Mouse (Mus musculus) spleen, postnatal 4 days (tissue): ENCODE measurements around the gene Cdh19.

Experiments used
- DNase-seq, 2 experiments: peaks; one replicate each; pipeline ENCODE4 v3.0.0; 2022; ENCODE audit warnings: low spot score in 2 of 2

Gene Cdh19

DNA sequence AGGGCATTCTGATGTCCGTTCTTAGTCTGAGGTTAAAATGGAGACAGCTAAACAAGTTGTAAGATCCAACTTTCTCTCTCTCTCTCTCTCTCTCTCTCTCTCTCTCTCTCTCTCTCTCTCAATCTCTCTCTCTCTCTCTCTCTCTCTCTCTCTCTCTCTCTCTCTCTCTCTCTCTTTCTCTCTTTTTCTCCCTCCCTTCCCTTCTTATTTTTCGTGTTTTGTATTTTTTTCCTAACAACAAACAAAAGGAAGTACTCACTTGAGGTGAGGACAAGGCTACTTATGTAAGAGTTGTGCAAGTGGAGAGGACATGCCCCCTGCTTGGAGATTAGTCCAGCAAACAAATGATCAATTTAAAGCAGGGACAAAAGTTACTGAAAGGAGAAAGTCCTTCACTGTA lies at the start of gene Cdh19:
Gene Cdh19 (minus strand): TSS at position 101 of the 400 bp plus-strand sequence.
- no peak for DNase-seq

GRCm38 (mm10) chr1:111020434-111021060 lies 43.2 kb upstream of the Cdh19 start:
- no peak for DNase-seq

- DNase-seq, result no peak
These were observed 40.3 kb upstream of the Cdh19 start for GRCm38 (mm10) chr1:111017640-111018039.

GRCm38 (mm10) chr1:110989824-110990223 lies 12.4 kb upstream of the Cdh19 start:
- no peak for DNase-seq

GRCm38 (mm10) chr1:110969201-110969600 lies 8.2 kb downstream of the Cdh19 start:
- DNase-seq, result no peak

GRCm38 (mm10) chr1:110909752-110910151 lies 67.6 kb downstream of the Cdh19 start:
- no peak for DNase-seq

DNA sequence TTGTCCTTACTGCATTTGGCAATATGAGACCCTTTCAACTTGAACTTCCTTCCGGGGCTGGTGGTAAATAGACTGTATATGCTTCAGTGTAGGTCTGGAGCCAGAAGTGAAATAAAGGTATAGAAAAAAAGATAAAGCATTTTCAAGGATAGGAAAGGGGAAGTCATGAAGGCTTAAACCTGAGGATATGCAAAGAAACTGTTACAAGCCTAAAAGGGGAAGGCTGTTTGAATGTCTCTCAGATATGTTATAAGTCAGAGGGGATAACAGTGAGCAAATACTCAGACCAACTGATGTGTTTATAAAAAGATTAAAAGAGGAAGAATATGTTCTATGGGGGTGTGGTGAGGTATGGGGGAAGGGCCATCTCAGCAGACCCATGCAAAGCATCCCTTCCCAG lies 68.2 kb downstream of the Cdh19 start:
- no peak for DNase-seq

DNA sequence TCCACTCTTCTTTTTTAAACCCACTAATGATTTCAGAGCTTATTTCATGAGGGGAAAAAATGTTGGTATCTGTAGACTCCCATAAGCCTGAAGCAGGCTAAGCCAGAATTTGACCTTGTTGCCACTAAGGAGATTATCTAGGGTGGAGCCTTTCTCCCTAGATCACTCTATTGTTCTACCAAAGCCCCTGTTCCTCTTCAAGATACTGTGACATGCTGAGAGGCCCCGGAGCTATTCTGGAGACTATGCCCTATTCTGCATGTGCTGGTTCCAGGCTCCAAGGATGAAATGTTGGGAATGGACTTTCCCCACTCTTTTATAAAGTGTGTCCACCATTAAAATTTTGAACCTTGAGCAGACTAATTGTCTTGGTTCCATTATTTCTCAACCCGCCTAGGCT lies 73.1 kb downstream of the Cdh19 start:
- no peak for DNase-seq
